Mouse (Mus musculus): ENCODE results near the gene Txlna.

GRCm38 (mm10) chr4:129588865-129589264 is 52.0 kb downstream of the Txlna start:
- TF ChIP-seq CTCF (IDR thresholded peaks at IDR 0.05; ENCODE audit: borderline replicate concordance, insufficient read depth, low read depth, low read length) (no peak), POLR2A (IDR thresholded peaks at IDR 0.05; ENCODE audit: borderline replicate concordance, insufficient read depth, low read length) (no peak)
